Mouse (Mus musculus) embryonic fibroblast, embryonic 13.5 days (primary cell): Measurements from ENCODE around the gene Zdhhc14.
A peak's percentile ranks its signal among the peaks of the same experiment; 100 is the strongest.

Source experiments
- CTCF ChIP-seq: IDR thresholded peaks from 2 replicates; pipeline ENCODE4 v1.5.1; 2011; ENCODE audit warnings: mild to moderate bottlenecking, control low read depth, low read length, moderate library complexity, borderline replicate concordance; ENCODE audit not compliant: insufficient read depth
- POLR2A ChIP-seq: IDR thresholded peaks from 2 replicates; pipeline ENCODE4 v1.6.1; 2011; ENCODE audit warnings: low read depth, mild to moderate bottlenecking, control low read depth, low read length, moderate library complexity

GRCm38 (mm10) chr17:5733400-5733799, 241.0 kb downstream of the Zdhhc14 start:
- TF ChIP-seq CTCF (peak; percentile 27; the same call in 1 of the 2 replicates), POLR2A (no peak)
